Mouse (Mus musculus) liver (tissue): ENCODE measurements around the gene Epop.

ENCODE experiments used
- DNase-seq: peaks from one replicate; pipeline ENCODE4 v3.0.0-alpha.2; 2020; ENCODE audit warnings: mixed read lengths

The Epop gene

GRCm38 (mm10) chr11:97579088-97579857, 50.2 kb downstream of the Epop start:
- DNase-seq: no peak

- DNase-seq: no peak
Measured at GRCm38 (mm10) chr11:97578286-97578685, 51.2 kb downstream of the Epop start.
